Mouse (Mus musculus): ENCODE data around the gene Ptk7. TPM values are rescaled to one million over a fixed set of nuclear protein-coding genes. Genes with fewer than 3 reads are reported as not detected.

The Ptk7 gene
- polyA plus RNA-seq, 1 experiment: 145 TPM

DNA sequence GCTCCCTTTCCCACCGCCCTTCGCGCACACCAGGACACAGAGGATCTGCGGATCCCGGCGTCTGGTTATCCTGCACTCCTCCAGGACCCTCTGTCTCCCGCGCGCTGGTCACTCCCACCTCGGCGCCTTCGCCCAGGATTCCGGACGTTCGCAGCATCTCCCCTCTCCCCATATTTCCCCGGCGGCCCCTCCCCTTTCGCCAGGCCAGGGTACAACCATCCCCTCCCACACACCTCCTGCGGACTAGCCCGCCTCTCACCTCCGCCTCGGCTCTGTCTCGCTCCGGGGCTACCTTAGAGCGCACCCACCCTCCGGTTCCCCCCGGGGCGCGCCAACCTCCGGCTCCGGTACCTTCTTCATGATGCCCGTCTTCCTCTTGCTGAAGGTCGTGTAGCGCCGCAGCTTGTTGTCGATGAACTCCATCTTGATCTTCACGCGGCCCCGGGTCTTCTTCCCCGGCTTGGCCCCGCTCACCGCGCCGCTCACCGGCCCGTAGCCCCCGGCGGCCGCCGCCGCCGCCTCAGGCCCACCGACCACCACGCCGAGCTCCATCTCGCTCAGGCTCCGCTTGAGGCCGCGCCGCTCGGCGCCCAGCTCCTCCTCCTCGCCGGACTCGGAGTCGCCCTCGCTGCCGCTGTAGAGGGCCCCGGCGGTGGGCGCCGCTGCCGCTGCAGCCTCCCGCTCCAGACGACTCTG lies 74.2 kb downstream of the Ptk7 start:
- Histone ChIP-seq H3K4me1 (ENCODE audit: control insufficient read depth, insufficient read depth, low read length) (peaks cover 2% of the 10 kb centered on the region; the same call in 1 of the 2 replicates), H3K4me3 (ENCODE audit: insufficient read depth, low read length) (peak overlapping the region; percentile 90), H3K27ac (ENCODE audit: insufficient read depth, low read length) (peak overlapping the region; percentile 79)
- TF ChIP-seq CTCF (IDR thresholded peaks at IDR 0.05; ENCODE audit: borderline replicate concordance, insufficient read depth, low read length): no peak
- TF ChIP-seq POLR2A (IDR thresholded peaks at IDR 0.05; ENCODE audit: low read depth, low read length): peak; percentile 11; the same call in 1 of the 2 replicates

GRCm38 (mm10) chr17:46554646-46554976 lies 74.7 kb downstream of the Ptk7 start:
- Histone ChIP-seq H3K4me3 (ENCODE audit: insufficient read depth, low read length) (peak overlapping the region; percentile 90), H3K27ac (ENCODE audit: insufficient read depth, low read length) (peak overlapping the region; percentile 79), H3K4me1 (ENCODE audit: control insufficient read depth, insufficient read depth, low read length) (peaks cover 2% of the 10 kb centered on the region; the same call in 1 of the 2 replicates)
- TF ChIP-seq CTCF (IDR thresholded peaks at IDR 0.05; ENCODE audit: borderline replicate concordance, insufficient read depth, low read length) (no peak), POLR2A (IDR thresholded peaks at IDR 0.05; ENCODE audit: low read depth, low read length) (peak; percentile 45; the same call in 1 of the 2 replicates)

DNA sequence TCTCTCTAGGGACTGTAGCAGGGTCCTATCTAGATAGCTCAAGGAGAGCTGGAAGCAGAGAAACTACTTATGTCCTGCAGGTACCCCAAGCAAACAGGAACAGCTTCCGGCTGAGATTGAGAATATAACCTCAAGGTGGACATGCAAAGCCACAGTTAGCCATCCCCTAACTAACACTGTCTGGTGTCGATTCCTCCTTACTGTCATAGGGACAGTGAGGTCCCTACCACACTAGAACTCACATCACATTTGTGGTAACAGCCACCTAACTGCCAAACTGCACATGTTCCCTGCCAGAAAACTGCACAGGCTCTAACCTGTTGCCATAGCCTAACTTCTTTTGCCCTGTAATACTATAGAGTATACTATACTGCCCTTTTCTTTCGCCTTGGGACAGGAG lies 75.4 kb downstream of the Ptk7 start:
- TF ChIP-seq POLR2A (IDR thresholded peaks at IDR 0.05; ENCODE audit: low read depth, low read length) (peak; percentile 25; the same call in 1 of the 2 replicates), CTCF (IDR thresholded peaks at IDR 0.05; ENCODE audit: borderline replicate concordance, insufficient read depth, low read length) (no peak)
- peak overlapping the region; percentile 90 for H3K4me3 ChIP-seq (ENCODE audit: insufficient read depth, low read length)
- H3K4me1 ChIP-seq (ENCODE audit: control insufficient read depth, insufficient read depth, low read length): peaks cover 2% of the 10 kb centered on the region; the same call in 1 of the 2 replicates
- H3K27ac ChIP-seq (ENCODE audit: insufficient read depth, low read length): peak overlapping the region; percentile 79

- peak overlapping the region; percentile 90 for H3K4me3 ChIP-seq (ENCODE audit: insufficient read depth, low read length)
- TF ChIP-seq CTCF (IDR thresholded peaks at IDR 0.05; ENCODE audit: borderline replicate concordance, insufficient read depth, low read length) (no peak), POLR2A (IDR thresholded peaks at IDR 0.05; ENCODE audit: low read depth, low read length) (peak; percentile 41)
- H3K4me1 ChIP-seq (ENCODE audit: control insufficient read depth, insufficient read depth, low read length): peaks cover 2% of the 10 kb centered on the region; the same call in 1 of the 2 replicates
- peak overlapping the region; percentile 79 for H3K27ac ChIP-seq (ENCODE audit: insufficient read depth, low read length)
These were observed 75.8 kb downstream of the Ptk7 start for GRCm38 (mm10) chr17:46553469-46553868.

GRCm38 (mm10) chr17:46552841-46553423 lies 76.4 kb downstream of the Ptk7 start:
- peak overlapping the region; percentile 90 for H3K4me3 ChIP-seq (ENCODE audit: insufficient read depth, low read length)
- H3K27ac ChIP-seq (ENCODE audit: insufficient read depth, low read length): peak overlapping the region; percentile 83
- H3K4me1 ChIP-seq (ENCODE audit: control insufficient read depth, insufficient read depth, low read length): peaks cover 2% of the 10 kb centered on the region; the same call in 1 of the 2 replicates
- TF ChIP-seq POLR2A (IDR thresholded peaks at IDR 0.05; ENCODE audit: low read depth, low read length): peak; percentile 32; the same call in 1 of the 2 replicates
- TF ChIP-seq CTCF (IDR thresholded peaks at IDR 0.05; ENCODE audit: borderline replicate concordance, insufficient read depth, low read length): no peak

GRCm38 (mm10) chr17:46552151-46552550 lies 77.2 kb downstream of the Ptk7 start:
- 0 out of 2 replicates have a peak overlapping the region, but pooled peaks have one; percentile 4 for H3K27ac ChIP-seq (ENCODE audit: insufficient read depth, low read length)
- TF ChIP-seq CTCF (IDR thresholded peaks at IDR 0.05; ENCODE audit: borderline replicate concordance, insufficient read depth, low read length) (no peak), POLR2A (IDR thresholded peaks at IDR 0.05; ENCODE audit: low read depth, low read length) (no peak)
- H3K4me3 ChIP-seq (ENCODE audit: insufficient read depth, low read length): no peak overlapping the region
- peaks cover 4% of the 10 kb centered on the region; the same call in 1 of the 2 replicates for H3K4me1 ChIP-seq (ENCODE audit: control insufficient read depth, insufficient read depth, low read length)

GRCm38 (mm10) chr17:46551369-46551768 lies 77.9 kb downstream of the Ptk7 start:
- TF ChIP-seq CTCF (IDR thresholded peaks at IDR 0.05; ENCODE audit: borderline replicate concordance, insufficient read depth, low read length): no peak
- TF ChIP-seq POLR2A (IDR thresholded peaks at IDR 0.05; ENCODE audit: low read depth, low read length): no peak
- H3K27ac ChIP-seq (ENCODE audit: insufficient read depth, low read length): no peak overlapping the region
- H3K4me1 ChIP-seq (ENCODE audit: control insufficient read depth, insufficient read depth, low read length): peaks cover 8% of the 10 kb centered on the region; the same call in 1 of the 2 replicates

GRCm38 (mm10) chr17:46550904-46551303 lies 78.4 kb downstream of the Ptk7 start:
- Histone ChIP-seq H3K4me3 (ENCODE audit: insufficient read depth, low read length) (no peak overlapping the region), H3K4me1 (ENCODE audit: control insufficient read depth, insufficient read depth, low read length) (peaks cover 8% of the 10 kb centered on the region; the same call in 1 of the 2 replicates), H3K27ac (ENCODE audit: insufficient read depth, low read length) (no peak overlapping the region)
- TF ChIP-seq CTCF (IDR thresholded peaks at IDR 0.05; ENCODE audit: borderline replicate concordance, insufficient read depth, low read length) (no peak), POLR2A (IDR thresholded peaks at IDR 0.05; ENCODE audit: low read depth, low read length) (no peak)

More at GRCm38 (mm10) chr17:46551369-46551768, 77.9 kb downstream of the Ptk7 start:
- no peak overlapping the region for H3K4me3 ChIP-seq (ENCODE audit: insufficient read depth, low read length)

- Histone ChIP-seq H3K4me1 (ENCODE audit: control insufficient read depth, insufficient read depth, low read length) (peaks cover 8% of the 10 kb centered on the region; the same call in 1 of the 2 replicates), H3K27ac (ENCODE audit: insufficient read depth, low read length) (no peak overlapping the region), H3K4me3 (ENCODE audit: insufficient read depth, low read length) (no peak overlapping the region)
- no peak for TF ChIP-seq CTCF (IDR thresholded peaks at IDR 0.05; ENCODE audit: borderline replicate concordance, insufficient read depth, low read length)
- TF ChIP-seq POLR2A (IDR thresholded peaks at IDR 0.05; ENCODE audit: low read depth, low read length): no peak
These were observed 79.7 kb downstream of the Ptk7 start for GRCm38 (mm10) chr17:46549642-46550041.

- Histone ChIP-seq H3K27ac (ENCODE audit: insufficient read depth, low read length) (no peak overlapping the region), H3K4me1 (ENCODE audit: control insufficient read depth, insufficient read depth, low read length) (peaks cover 8% of the 10 kb centered on the region; the same call in 1 of the 2 replicates), H3K4me3 (ENCODE audit: insufficient read depth, low read length) (no peak overlapping the region)
- no peak for TF ChIP-seq POLR2A (IDR thresholded peaks at IDR 0.05; ENCODE audit: low read depth, low read length)
- TF ChIP-seq CTCF (IDR thresholded peaks at IDR 0.05; ENCODE audit: borderline replicate concordance, insufficient read depth, low read length): peak; percentile 70
These were observed 80.1 kb downstream of the Ptk7 start for GRCm38 (mm10) chr17:46549193-46549592.
